Mouse (Mus musculus) liver, adult 2 months (tissue): Measurements from ENCODE around the gene Zdhhc1.

Experiments
- CTCF ChIP-seq: fragments of 200-500 bp; IDR thresholded peaks from 2 replicates; pipeline ENCODE4 v1.5.1; 2011; ENCODE audit warnings: low read depth, low read length, control low read depth
- POLR2A ChIP-seq: fragments of 200-500 bp; IDR thresholded peaks from 2 replicates; pipeline ENCODE4 v1.6.1; 2011; ENCODE audit warnings: low read length, control low read depth; ENCODE audit not compliant: insufficient read depth; ENCODE audit errors: extremely low read depth

DNA sequence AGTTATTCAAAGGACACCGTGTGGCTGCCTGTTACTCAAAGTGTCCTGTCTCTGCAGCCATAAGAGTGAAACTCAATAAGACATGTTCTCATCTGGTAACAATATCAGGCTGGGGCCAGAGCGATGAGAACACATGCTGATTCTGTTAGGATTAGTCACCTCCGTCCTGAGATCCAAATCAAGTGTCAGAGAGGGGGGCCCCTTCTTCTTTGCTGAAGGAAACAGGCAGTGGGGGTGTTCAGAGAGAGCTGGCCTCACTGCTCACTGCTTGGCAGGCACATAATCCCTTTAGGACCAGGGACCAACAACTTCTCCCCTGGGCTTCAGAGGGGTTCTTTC, 12.7 kb downstream of the Zdhhc1 start:
- TF ChIP-seq CTCF: no peak
- TF ChIP-seq POLR2A: no peak
